Mouse (Mus musculus) layer of hippocampus, postnatal 10 days (tissue): Measurements from ENCODE around the gene Gad2. TPM values are rescaled to one million over a fixed set of nuclear protein-coding genes. Genes with fewer than 3 reads are reported as not detected.
"Not testable (repeated sequence)": the region's sequence is repeated elsewhere in the genome, so short reads cannot be mapped to it uniquely, and the experiment has no call there.

Source experiments
- DNase-seq, 2 experiments: peaks; one replicate each; pipeline ENCODE4 v3.0.0; 2021; ENCODE audit warnings: low spot score in 2 of 2
- long read RNA-seq: library from polyadenylated mRNA; stranded (forward); transcript quantifications from one replicate; pipeline ENCODE4 v2.0.0, GENCODE M21; 2023
- total RNA-seq, 2 experiments: library from RNA; stranded (reverse); gene quantifications; 2 replicates each; pipeline ENCODE4 v1.2.3; 2021

Gad2 gene
- 10 to 100 TPM; 69.2 to 80.4 TPM for total RNA-seq
- long read RNA-seq, full-length matches to known transcripts = 2 of 19 reads
- long read RNA-seq, partial matches to known transcripts = 3 of 19 reads
- long read RNA-seq, other reads (novel, unspliced or antisense) = 14 of 19 reads

GRCm38 (mm10) chr2:22621828-22622731, at the start of gene Gad2:
TSS of gene Gad2 (plus strand) at chr2:22622205.
- peak; percentile 16 to 29 for DNase-seq

DNA sequence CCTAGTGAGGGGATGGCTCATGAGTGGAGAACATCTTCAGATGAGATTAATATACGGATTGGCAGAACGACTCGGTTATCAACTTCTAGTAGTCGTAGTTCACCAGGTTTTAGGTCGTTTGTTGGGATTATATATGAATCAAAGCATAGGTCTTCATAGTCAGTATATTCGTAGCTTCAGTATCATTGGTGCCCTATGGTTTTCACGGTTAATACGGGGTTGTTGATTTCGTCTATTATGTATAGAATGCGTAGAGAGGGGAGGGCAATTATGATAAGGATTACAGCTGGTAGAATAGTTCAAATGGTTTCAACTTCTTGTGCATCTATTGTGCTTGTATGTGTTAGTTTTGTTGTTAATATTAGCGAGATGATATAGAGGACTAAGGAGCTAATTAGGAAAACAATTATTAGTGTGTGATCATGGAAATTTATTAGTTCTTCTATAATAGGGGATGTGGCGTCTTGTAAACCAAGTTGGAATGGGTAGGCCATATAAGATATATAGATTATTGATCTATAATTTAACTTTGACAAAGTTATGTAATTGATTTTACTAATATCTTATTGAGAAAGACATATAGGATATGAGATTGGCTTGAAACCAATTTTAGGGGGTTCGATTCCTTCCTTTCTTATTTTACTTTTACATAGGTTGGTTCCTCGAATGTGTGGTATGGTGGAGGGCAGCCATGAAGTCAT, 34.4 kb upstream of the Gad2 start:
- not testable (repeated sequence) for DNase-seq

- DNase-seq = not testable (repeated sequence)
Observed at GRCm38 (mm10) chr2:22588170-22588541, 33.8 kb upstream of the Gad2 start.

- not testable (repeated sequence) for DNase-seq
Observed at GRCm38 (mm10) chr2:22588673-22589381, 33.2 kb upstream of the Gad2 start.

DNA sequence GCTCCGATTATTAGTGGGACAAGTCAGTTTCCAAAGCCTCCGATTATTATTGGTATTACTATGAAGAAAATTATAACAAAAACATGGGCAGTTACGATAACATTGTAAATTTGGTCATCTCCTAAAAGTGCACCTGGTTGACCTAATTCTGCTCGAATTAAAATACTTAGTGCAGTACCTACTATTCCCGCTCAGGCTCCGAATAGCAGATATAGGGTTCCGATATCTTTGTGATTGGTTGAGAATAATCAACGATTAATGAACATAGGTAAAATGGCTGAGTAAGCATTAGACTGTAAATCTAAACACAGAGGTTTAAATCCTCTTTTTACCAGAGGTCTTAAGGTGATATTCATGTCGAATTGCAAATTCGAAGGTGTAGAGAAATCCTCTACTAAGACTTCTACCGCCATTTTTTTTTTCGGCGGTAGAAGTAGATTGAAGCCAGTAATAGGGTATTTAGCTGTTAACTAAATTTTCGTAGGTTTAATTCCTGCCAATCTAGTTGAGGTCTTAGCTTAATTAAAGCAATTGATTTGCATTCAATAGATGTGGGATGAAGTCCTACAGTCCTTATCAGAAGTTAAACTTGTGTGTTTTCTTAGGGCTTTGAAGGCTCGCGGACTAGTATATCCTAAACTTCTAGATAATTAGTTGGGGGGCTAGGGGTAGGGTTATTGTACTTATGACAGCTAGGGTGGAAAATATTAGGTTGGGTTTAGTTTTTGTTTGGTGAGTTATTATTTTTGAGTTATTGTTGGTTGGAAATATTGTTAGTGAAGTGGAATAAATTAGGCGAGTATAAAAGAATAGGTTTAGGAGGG, 32.4 kb upstream of the Gad2 start:
- not testable (repeated sequence) for DNase-seq

- DNase-seq = no peak
Observed at GRCm38 (mm10) chr2:22590206-22590490, 31.9 kb upstream of the Gad2 start.

- DNase-seq = no peak
Observed at GRCm38 (mm10) chr2:22617951-22618350, 4.1 kb upstream of the Gad2 start.

DNA sequence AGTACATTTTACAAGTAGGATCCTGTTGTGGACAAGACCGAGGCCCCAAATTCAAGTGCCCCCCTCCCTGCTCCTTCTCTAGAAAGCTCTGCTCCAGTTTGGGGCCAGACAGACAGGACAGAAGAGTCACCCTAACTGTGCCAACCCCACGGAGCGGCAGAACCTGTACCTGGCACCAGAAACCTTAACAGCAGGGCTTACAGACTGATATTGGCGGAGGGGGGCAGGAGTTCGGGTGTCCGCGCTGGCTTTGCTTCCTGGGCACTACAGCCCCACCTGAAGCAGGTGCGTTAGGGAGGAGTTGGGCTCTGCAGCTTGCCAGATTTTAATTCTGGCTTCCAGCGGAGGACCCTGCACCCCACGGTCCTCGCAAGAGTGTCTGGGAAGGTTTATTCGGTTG, 2.6 kb upstream of the Gad2 start:
- DNase-seq = no peak

DNA sequence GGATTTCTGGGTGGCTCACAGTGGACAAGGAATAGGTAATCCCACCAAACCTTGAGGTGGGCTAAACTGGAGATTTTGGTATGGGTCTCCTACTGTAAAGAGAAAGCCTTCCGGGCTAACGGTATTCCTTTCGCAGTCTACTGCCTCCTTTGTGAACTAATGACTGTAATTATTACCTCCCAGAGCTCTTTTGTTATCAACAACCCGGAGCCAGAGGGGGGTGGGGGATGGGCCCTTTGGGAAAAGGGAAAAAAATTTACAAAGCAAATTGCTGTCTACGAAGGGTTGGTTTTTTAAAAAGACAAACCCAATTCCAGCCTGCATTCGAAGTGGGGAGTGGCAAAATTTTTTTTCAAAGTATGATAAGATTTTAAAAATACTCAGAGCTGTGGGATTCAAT, 2.0 kb upstream of the Gad2 start:
- DNase-seq = no peak

DNA sequence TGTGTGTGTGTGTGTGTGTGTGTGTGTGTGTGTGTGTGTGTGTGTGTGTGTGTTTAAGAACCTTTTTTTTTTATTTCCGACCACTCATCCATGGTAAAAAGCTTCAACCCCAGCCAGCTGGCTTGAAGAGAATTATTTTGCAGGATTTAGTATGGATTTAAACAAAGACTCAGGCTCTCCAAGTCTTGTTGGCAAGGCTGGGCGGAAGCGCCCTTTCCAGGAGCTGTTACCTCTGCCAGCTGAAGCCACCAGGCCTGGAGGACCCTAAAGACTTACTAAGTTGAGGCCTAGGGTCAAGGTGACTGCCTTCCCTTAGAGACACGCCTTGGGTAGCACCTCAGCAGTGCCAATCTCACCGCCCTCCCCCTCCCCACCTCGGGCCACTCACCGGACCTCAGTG, 1.5 kb upstream of the Gad2 start:
- DNase-seq = peak; percentile 6 to 14

- peak; percentile 10 to 22 for DNase-seq
Observed at GRCm38 (mm10) chr2:22620978-22621827, 802 bp upstream of the Gad2 start.

DNA sequence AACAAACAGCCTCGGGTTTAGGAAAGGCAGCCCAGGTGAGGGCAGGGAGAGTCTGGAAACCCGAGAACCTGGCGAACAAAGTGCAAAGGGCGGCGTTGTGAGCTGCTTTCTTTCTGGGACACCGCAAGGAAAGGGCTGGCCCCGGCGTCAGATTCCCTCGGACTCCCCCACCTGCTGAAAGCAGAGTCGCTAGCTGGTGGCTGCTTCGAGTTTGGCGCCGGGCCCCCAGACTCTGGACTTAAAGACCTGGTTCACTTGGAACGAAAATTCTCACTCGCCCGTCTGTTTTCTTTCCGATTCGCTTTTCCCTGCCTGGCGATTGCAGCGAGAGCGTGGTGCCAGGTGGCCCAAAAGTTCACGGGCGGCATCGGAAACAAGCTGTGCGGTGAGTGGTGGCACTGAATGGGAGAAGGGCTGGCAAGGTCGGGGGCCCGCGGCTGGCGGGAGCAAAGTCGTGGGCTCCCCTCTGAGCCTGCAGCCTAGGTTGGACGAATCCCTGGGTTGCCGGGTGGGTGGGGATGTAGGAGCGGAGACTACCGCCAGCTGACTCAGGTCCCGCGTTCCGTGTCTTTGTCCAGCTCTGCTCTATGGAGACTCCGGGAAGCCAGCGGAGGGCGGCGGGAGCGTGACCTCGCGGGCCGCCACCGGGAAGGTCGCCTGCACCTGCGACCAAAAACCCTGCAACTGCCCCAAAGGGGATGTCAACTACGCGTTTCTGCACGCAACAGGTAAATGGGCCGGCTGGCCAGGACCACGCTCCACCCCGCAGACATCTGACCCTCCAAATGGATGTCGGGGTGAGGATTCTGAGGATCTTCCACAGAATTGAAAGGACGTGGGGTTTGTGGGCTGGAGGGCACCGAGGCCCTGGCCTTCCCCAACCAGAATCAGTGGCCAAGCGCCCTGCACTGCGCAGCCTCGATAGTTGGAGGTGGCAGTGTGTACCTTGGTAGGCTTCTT, 1.4 kb downstream of the Gad2 start:
- peak in 1 of 2 experiments; percentile 8 for DNase-seq

DNA sequence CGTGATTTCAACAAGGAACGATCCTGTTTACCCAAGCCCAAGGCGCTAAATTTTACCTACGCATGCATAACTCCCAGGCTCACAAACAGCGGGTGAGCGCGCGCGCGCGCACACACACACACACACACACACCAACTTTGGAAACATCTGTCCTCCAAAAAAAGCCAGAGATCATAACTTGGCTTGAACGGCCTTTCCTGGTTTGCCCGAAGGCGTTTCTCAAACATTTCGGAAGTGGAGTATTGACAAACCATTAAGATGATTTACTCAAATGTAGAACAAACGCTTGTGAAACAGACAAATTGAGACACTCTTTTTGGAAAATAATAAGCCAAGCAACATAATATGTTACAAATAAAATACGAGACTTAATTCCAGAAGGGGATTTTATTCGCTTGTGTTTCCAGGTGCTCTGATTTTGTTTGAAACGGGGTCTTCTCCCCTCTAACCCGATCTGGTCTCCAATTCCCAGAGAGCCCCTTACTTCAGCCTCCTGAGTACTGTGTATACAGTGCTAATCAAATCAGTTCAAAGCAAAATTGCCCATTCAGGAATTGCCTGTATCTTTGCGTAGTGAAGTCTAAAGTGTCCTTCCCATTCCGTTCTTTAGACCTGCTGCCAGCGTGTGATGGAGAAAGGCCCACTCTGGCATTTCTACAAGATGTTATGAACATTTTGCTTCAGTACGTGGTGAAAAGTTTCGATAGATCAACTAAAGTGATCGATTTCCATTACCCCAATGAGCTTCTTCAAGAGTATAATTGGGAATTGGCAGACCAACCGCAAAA, 2.4 kb downstream of the Gad2 start:
- DNase-seq = peak; percentile 6 to 12

DNA sequence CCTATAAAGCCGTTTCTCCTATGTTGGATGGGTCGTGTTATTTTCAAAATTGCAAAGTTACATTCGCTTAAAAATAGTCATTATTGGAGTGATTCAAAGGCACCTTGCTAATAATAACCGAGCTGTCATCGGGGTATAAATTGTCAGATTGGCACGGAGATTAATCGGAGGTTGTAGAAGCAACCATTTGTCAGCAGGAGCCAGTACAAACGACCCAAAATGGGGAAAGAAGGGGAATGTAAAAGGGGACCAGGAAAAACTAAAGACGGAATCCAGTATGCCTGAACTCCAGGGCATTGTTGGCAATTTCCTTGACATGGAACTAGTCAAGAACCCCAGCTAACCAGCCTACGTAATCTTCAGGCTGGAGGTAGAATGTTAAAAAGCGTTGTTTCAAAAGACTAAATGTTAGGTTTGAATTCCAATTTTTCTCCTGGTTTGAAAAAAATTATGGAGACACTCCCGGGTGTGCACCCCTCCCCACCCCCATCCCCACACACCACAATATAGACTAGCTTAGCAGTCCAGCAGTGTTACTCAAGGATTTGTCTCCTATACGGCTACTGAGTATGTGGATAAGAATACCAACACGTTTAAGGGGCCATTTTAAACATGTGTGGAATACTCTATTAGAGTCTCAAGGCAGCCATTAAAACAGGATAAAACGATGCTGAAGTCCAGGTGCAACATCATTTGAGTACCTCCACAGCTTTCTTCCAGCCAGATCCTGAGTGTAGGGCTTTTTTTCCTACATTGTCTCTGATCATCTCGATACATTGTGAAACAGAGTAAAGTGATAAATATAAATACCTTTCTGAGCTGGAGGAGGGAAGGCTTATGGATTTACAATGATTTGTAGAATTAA, 3.3 kb downstream of the Gad2 start:
- DNase-seq = no peak

DNA sequence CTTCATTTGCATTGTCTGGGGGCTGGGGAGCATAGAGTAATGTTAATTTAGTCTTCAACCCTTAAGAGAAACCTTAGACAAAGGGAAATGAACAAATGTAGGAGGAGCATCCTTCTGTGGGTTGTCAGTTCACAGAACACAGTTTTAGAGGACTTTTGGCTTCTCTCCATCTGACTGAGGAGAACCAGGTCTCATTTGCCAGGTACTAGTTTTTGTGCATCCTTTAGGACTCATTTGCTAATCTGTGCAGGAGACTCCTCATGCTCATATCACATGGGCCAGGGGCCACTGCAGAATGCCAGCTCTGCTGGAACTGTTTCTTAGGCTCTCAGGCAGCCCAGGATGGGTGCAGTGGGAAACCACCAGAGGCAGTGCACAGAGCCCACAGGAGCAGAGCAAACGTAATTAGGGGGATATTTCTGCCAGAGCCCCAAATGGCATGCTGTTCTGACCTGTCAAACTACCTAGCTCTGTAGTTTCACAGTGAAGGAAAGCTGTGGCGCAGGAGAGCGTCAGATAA, 5.2 kb downstream of the Gad2 start:
- no peak for DNase-seq

- no peak for DNase-seq
Observed at GRCm38 (mm10) chr2:22627819-22628432, 5.9 kb downstream of the Gad2 start.
